In genomic region chr2:84735346-84735920, GRCm38 (mm10) we compare ENCODE assay signal across 8 mouse cellular contexts. TPM values are rescaled to one million over a fixed set of nuclear protein-coding genes. Genes with fewer than 3 reads are reported as not detected.
DNase-seq lines count a peak whose midpoint lies in the region; ATAC-seq and TF ChIP-seq lines count a peak whose summit lies in the region.

No protein-coding gene starts in this region.

- H3K27ac ChIP-seq in lung, embryonic 14.5 days (ENCODE audit: low read depth): peak overlapping the region; percentile 46; the same call in 1 of the 2 replicates
- H3K27ac ChIP-seq in forebrain, embryonic 16.5 days (ENCODE audit: low read length): no peak overlapping the region
- H3K27ac ChIP-seq in liver, embryonic 16.5 days (ENCODE audit: low read length): peak overlapping the region; percentile 97
- H3K27ac ChIP-seq in stomach, embryonic 15.5 days: no peak overlapping the region; the same call in 1 of the 2 replicates

- no peak for TF ChIP-seq CTCF in lung, embryonic 14.5 days (IDR thresholded peaks at IDR 0.05; ENCODE audit: low read depth)
- TF ChIP-seq CTCF in lung, adult 2 months (IDR thresholded peaks at IDR 0.05; ENCODE audit: insufficient read depth, low read length): no peak

- H3K9me3 ChIP-seq in lung, embryonic 14.5 days (ENCODE audit: low read depth, low read length): no peaks in the 10 kb centered on the region
- no peaks in the 10 kb centered on the region for H3K9me3 ChIP-seq in forebrain, embryonic 16.5 days (ENCODE audit: control insufficient read depth, low read length)
- H3K9me3 ChIP-seq in liver, embryonic 16.5 days (replicated peaks; ENCODE audit: control insufficient read depth, low read length): no peaks in the 10 kb centered on the region
- no peaks in the 10 kb centered on the region for H3K9me3 ChIP-seq in stomach, embryonic 15.5 days

- WGBS in lung, embryonic 14.5 days: 16% methylated on average over 7 of the region's 7 CpGs
- 17% methylated on average over 7 of the region's 7 CpGs for WGBS in lung, adult 2 months
- 17% methylated on average over 7 of the region's 7 CpGs for WGBS in forebrain, embryonic 16.5 days
- 6% methylated on average over 7 of the region's 7 CpGs for WGBS in liver, embryonic 16.5 days (ENCODE audit: insufficient replicate concordance)
- WGBS in stomach, embryonic 15.5 days: 11% methylated on average over 7 of the region's 7 CpGs

- DNase-seq in lung, embryonic 14.5 days: peak; percentile 23
- DNase-seq in lung, adult 2 months: no peak
- no peak for DNase-seq in kidney, postnatal 14 days
- DNase-seq in adrenal gland, adult 2 months: no peak
- DNase-seq in thymus, postnatal 36 days: no peak

- H3K27me3 ChIP-seq in lung, embryonic 14.5 days (ENCODE audit: insufficient read depth, low read length): peaks cover 3% of the 10 kb centered on the region; the same call in 1 of the 2 replicates
- no peaks in the 10 kb centered on the region for H3K27me3 ChIP-seq in forebrain, embryonic 16.5 days (replicated peaks; ENCODE audit: control insufficient read depth, insufficient read depth, low read length)
- no peaks in the 10 kb centered on the region; the same call in 1 of the 2 replicates for H3K27me3 ChIP-seq in liver, embryonic 16.5 days (ENCODE audit: control insufficient read depth, insufficient read depth, low read depth, low read length)
- H3K27me3 ChIP-seq in stomach, embryonic 15.5 days (replicated peaks): 0 out of 2 replicates have a peak, but pooled peaks cover 3% of the 10 kb centered on the region

- peaks cover 11% of the 10 kb centered on the region; the same call in 1 of the 2 replicates for H3K4me1 ChIP-seq in lung, embryonic 14.5 days (ENCODE audit: insufficient read depth)
- H3K4me1 ChIP-seq in lung, adult 2 months (ENCODE audit: control insufficient read depth, insufficient read depth, low read length): no peaks in the 10 kb centered on the region; the same call in 1 of the 2 replicates
- peaks cover 49% of the 10 kb centered on the region for H3K4me1 ChIP-seq in forebrain, embryonic 16.5 days (replicated peaks; ENCODE audit: control insufficient read depth, insufficient read depth, low read length)
- peaks cover 82% of the 10 kb centered on the region for H3K4me1 ChIP-seq in liver, embryonic 16.5 days (ENCODE audit: control insufficient read depth, low read depth, low read length)
- peaks cover 65% of the 10 kb centered on the region for H3K4me1 ChIP-seq in stomach, embryonic 15.5 days

- H3K36me3 ChIP-seq in lung, embryonic 14.5 days (ENCODE audit: insufficient read depth): peaks cover 7% of the 10 kb centered on the region
- no peaks in the 10 kb centered on the region; the same call in 1 of the 2 replicates for H3K36me3 ChIP-seq in forebrain, embryonic 16.5 days (ENCODE audit: control insufficient read depth, insufficient read depth)
- H3K36me3 ChIP-seq in liver, embryonic 16.5 days (ENCODE audit: control insufficient read depth, insufficient read depth): peaks cover 34% of the 10 kb centered on the region
- 0 out of 2 replicates have a peak, but pooled peaks cover 5% of the 10 kb centered on the region for H3K36me3 ChIP-seq in stomach, embryonic 15.5 days

- peak overlapping the region; percentile 54 for H3K4me2 ChIP-seq in lung, embryonic 14.5 days
- peak overlapping the region; percentile 84 for H3K4me2 ChIP-seq in forebrain, embryonic 16.5 days (ENCODE audit: low read length)
- H3K4me2 ChIP-seq in liver, embryonic 16.5 days (ENCODE audit: low read depth, low read length): peak overlapping the region; percentile 76
- H3K4me2 ChIP-seq in stomach, embryonic 15.5 days: peak overlapping the region; percentile 69

- H3K9ac ChIP-seq in lung, embryonic 14.5 days: peak overlapping the region; percentile 4; the same call in 1 of the 2 replicates
- peak overlapping the region; percentile 80 for H3K9ac ChIP-seq in forebrain, embryonic 16.5 days (replicated peaks; ENCODE audit: low read depth, low read length)
- peak overlapping the region; percentile 88 for H3K9ac ChIP-seq in liver, embryonic 16.5 days (ENCODE audit: low read depth, low read length)
- peak overlapping the region; percentile 13; the same call in 1 of the 2 replicates for H3K9ac ChIP-seq in stomach, embryonic 15.5 days

- ATAC-seq in lung, embryonic 14.5 days (ENCODE audit: insufficient read depth): no peak
- ATAC-seq in forebrain, embryonic 16.5 days: no peak
- ATAC-seq in liver, embryonic 16.5 days (ENCODE audit: low read depth): peak; percentile 90
- ATAC-seq in stomach, embryonic 15.5 days (ENCODE audit: insufficient read depth, low FRiP score, low read depth): peak; percentile 85

- H3K4me3 ChIP-seq in lung, embryonic 14.5 days (ENCODE audit: low read depth, low read length): peak overlapping the region; percentile 37; the same call in 1 of the 2 replicates
- H3K4me3 ChIP-seq in lung, adult 2 months (replicated peaks; ENCODE audit: extremely low read depth, low read depth, low read length): no peak overlapping the region
- H3K4me3 ChIP-seq in forebrain, embryonic 16.5 days (replicated peaks; ENCODE audit: low read length): peak overlapping the region; percentile 58
- H3K4me3 ChIP-seq in liver, embryonic 16.5 days (ENCODE audit: low read depth, low read length): peak overlapping the region; percentile 76
- H3K4me3 ChIP-seq in stomach, embryonic 15.5 days (replicated peaks): peak overlapping the region; percentile 45

- TF ChIP-seq POLR2A in lung, adult 2 months (IDR thresholded peaks at IDR 0.05; ENCODE audit: borderline replicate concordance, extremely low read depth, low read depth, low read length): no peak

RNA-seq across cellular contexts. Expression of gene Ypel4, which starts 1.6 kb away (rescaled TPM):
- 6.4 and 7.4 TPM in 2 replicates for polyA plus RNA-seq in lung, embryonic 14.5 days (2014; fragmentation: Nextera tagmentation; extraction: Ambion mirVana)
- polyA plus RNA-seq in lung, adult 2 months (2012; rRNA removed): 1.6 and 2.0 TPM in 2 replicates
- 21.8 and 24.7 TPM in 2 replicates for polyA plus RNA-seq in forebrain, embryonic 16.5 days (2015; fragmentation: Nextera tagmentation; extraction: Ambion mirVana)
- polyA plus RNA-seq in liver, embryonic 16.5 days (2015; fragmentation: Nextera tagmentation; extraction: Ambion mirVana): 69.6 and 79.1 TPM in 2 replicates
- 7.5 and 11.0 TPM in 2 replicates for polyA plus RNA-seq in stomach, embryonic 15.5 days (2015; fragmentation: Nextera tagmentation; extraction: Ambion mirVana)
- 1 to 10 TPM; 3.8 to 7.2 TPM for total RNA-seq in adrenal gland, adult 2 months (2021)
- polyA plus RNA-seq in adrenal gland, adult 2 months (2012; rRNA removed): 9.8 and 17.2 TPM in 2 replicates

RNA-seq across cellular contexts. Expression of gene Gm19426, which starts 8.0 kb away (rescaled TPM):
- 4.7 and 4.9 TPM in 2 replicates for polyA plus RNA-seq in lung, embryonic 14.5 days (2014; fragmentation: Nextera tagmentation; extraction: Ambion mirVana)
- polyA plus RNA-seq in lung, adult 2 months (2012; rRNA removed): 1.8 and 4.1 TPM in 2 replicates
- 3.9 and 4.9 TPM in 2 replicates for polyA plus RNA-seq in forebrain, embryonic 16.5 days (2015; fragmentation: Nextera tagmentation; extraction: Ambion mirVana)
- polyA plus RNA-seq in liver, embryonic 16.5 days (2015; fragmentation: Nextera tagmentation; extraction: Ambion mirVana): 0.89 and 0.95 TPM in 2 replicates
- polyA plus RNA-seq in stomach, embryonic 15.5 days (2015; fragmentation: Nextera tagmentation; extraction: Ambion mirVana): 6.7 and 7.2 TPM in 2 replicates
- total RNA-seq in adrenal gland, adult 2 months (2021): 1 to 10 TPM in 1 of 2 experiments, under 1 TPM in 1; 0.98 to 2.6 TPM
- polyA plus RNA-seq in adrenal gland, adult 2 months (2012; rRNA removed): 0.65 and 1.0 TPM in 2 replicates

RNA-seq across cellular contexts. Expression of gene Clp1, which starts 8.3 kb away (rescaled TPM):
- polyA plus RNA-seq in lung, embryonic 14.5 days (2014; fragmentation: Nextera tagmentation; extraction: Ambion mirVana): 25.6 and 28.1 TPM in 2 replicates
- 6.0 and 10.3 TPM in 2 replicates for polyA plus RNA-seq in lung, adult 2 months (2012; rRNA removed)
- 28.1 and 28.8 TPM in 2 replicates for polyA plus RNA-seq in forebrain, embryonic 16.5 days (2015; fragmentation: Nextera tagmentation; extraction: Ambion mirVana)
- 49.7 and 56.2 TPM in 2 replicates for polyA plus RNA-seq in liver, embryonic 16.5 days (2015; fragmentation: Nextera tagmentation; extraction: Ambion mirVana)
- polyA plus RNA-seq in stomach, embryonic 15.5 days (2015; fragmentation: Nextera tagmentation; extraction: Ambion mirVana): 23.7 and 26.9 TPM in 2 replicates
- 10 to 100 TPM; 11.4 to 16.8 TPM for total RNA-seq in adrenal gland, adult 2 months (2021)
- polyA plus RNA-seq in adrenal gland, adult 2 months (2012; rRNA removed): 5.1 and 5.3 TPM in 2 replicates

RNA-seq across cellular contexts. Expression of gene Zdhhc5, which starts 20.5 kb away (rescaled TPM):
- 30.8 and 31.0 TPM in 2 replicates for polyA plus RNA-seq in lung, embryonic 14.5 days (2014; fragmentation: Nextera tagmentation; extraction: Ambion mirVana)
- polyA plus RNA-seq in lung, adult 2 months (2012; rRNA removed): 34.6 and 41.4 TPM in 2 replicates
- polyA plus RNA-seq in forebrain, embryonic 16.5 days (2015; fragmentation: Nextera tagmentation; extraction: Ambion mirVana): 19.4 and 20.1 TPM in 2 replicates
- polyA plus RNA-seq in liver, embryonic 16.5 days (2015; fragmentation: Nextera tagmentation; extraction: Ambion mirVana): 17.7 and 18.9 TPM in 2 replicates
- polyA plus RNA-seq in stomach, embryonic 15.5 days (2015; fragmentation: Nextera tagmentation; extraction: Ambion mirVana): 27.8 and 28.5 TPM in 2 replicates
- 10 to 100 TPM; 61.7 to 74.4 TPM for total RNA-seq in adrenal gland, adult 2 months (2021)
- polyA plus RNA-seq in adrenal gland, adult 2 months (2012; rRNA removed): 37.5 and 46.3 TPM in 2 replicates

RNA-seq across cellular contexts. Expression of gene Serping1, which starts 39.8 kb away (rescaled TPM):
- 65.4 and 70.3 TPM in 2 replicates for polyA plus RNA-seq in lung, embryonic 14.5 days (2014; fragmentation: Nextera tagmentation; extraction: Ambion mirVana)
- 822 and 853 TPM in 2 replicates for polyA plus RNA-seq in lung, adult 2 months (2012; rRNA removed)
- 25.0 and 26.9 TPM in 2 replicates for polyA plus RNA-seq in forebrain, embryonic 16.5 days (2015; fragmentation: Nextera tagmentation; extraction: Ambion mirVana)
- 119 and 133 TPM in 2 replicates for polyA plus RNA-seq in liver, embryonic 16.5 days (2015; fragmentation: Nextera tagmentation; extraction: Ambion mirVana)
- polyA plus RNA-seq in stomach, embryonic 15.5 days (2015; fragmentation: Nextera tagmentation; extraction: Ambion mirVana): 76.0 and 79.6 TPM in 2 replicates
- 100 to 1,000 TPM in 1 of 2 experiments, 10 to 100 TPM in 1; 91.2 to 127 TPM for total RNA-seq in adrenal gland, adult 2 months (2021)
- polyA plus RNA-seq in adrenal gland, adult 2 months (2012; rRNA removed): 129 and 154 TPM in 2 replicates

Comparison
In these comparisons a context has a peak if more than half of its experiments do, and no peak if none do; other contexts are left out.
1. ATAC-seq: peak in liver, embryonic 16.5 days (single experiment) and stomach, embryonic 15.5 days (single experiment); none in lung, embryonic 14.5 days (single experiment) and forebrain, embryonic 16.5 days (single experiment).
2. H3K27ac ChIP-seq: peak in lung, embryonic 14.5 days (single experiment) and liver, embryonic 16.5 days (single experiment); none in forebrain, embryonic 16.5 days (single experiment) and stomach, embryonic 15.5 days (single experiment).
3. H3K9ac ChIP-seq: peak in every context shown above with its lines; median percentile 88 in liver, embryonic 16.5 days; 80 in forebrain, embryonic 16.5 days; 13 in stomach, embryonic 15.5 days; 4 in lung, embryonic 14.5 days.
4. Peak in every context shown above with its lines, with median percentiles within 50 percentile points of each other: H3K4me2 ChIP-seq.